Mouse (Mus musculus): ENCODE measurements around the gene Mpnd.

Gene Mpnd

GRCm38 (mm10) chr17:56005415-56006061 lies at the start of gene Mpnd, which contains the start of gene Stap2:
TSS of gene Mpnd (plus strand) at chr17:56005711.
TSS of gene Stap2 (minus strand) at chr17:56005584.
- CTCF ChIA-PET = no interaction called here

- CTCF ChIA-PET = interaction anchor here (0.6 kb wide), 1 partner anchor 332 kb away, joined by 8 read pairs; no protein-coding TSS in a partner anchor
Measured at GRCm38 (mm10) chr17:55956129-55956528, 49.4 kb upstream of the Mpnd start.

- CTCF ChIA-PET = interaction anchor here (1.1 kb wide), 1 partner anchor 116 kb away, joined by 3 read pairs; no protein-coding TSS in a partner anchor
Measured at GRCm38 (mm10) chr17:55956591-55956990, 48.9 kb upstream of the Mpnd start.

- CTCF ChIA-PET = interaction anchor here (1.1 kb wide), 1 partner anchor 115 kb away, joined by 3 read pairs; no protein-coding TSS in a partner anchor
Measured at GRCm38 (mm10) chr17:55957168-55957567, 48.3 kb upstream of the Mpnd start.

- CTCF ChIA-PET = interaction anchor here (1.1 kb wide), 1 partner anchor 114 kb away, joined by 3 read pairs; no protein-coding TSS in a partner anchor
Measured at GRCm38 (mm10) chr17:55957726-55958583, 47.6 kb upstream of the Mpnd start.

GRCm38 (mm10) chr17:55958584-55958886 lies 47.0 kb upstream of the Mpnd start:
- CTCF ChIA-PET = no interaction called here

- CTCF ChIA-PET = no interaction called here
Measured at GRCm38 (mm10) chr17:55958918-55959728, 46.4 kb upstream of the Mpnd start, which contains the start of gene Yju2. TSS of gene Yju2 (plus strand) at chr17:55959099.

GRCm38 (mm10) chr17:55959946-55960740 lies 45.4 kb upstream of the Mpnd start:
- CTCF ChIA-PET = no interaction called here

GRCm38 (mm10) chr17:55960791-55961190 lies 44.7 kb upstream of the Mpnd start:
- CTCF ChIA-PET = no interaction called here

- CTCF ChIA-PET = no interaction called here
Measured at GRCm38 (mm10) chr17:55961631-55962030, 43.9 kb upstream of the Mpnd start.

- CTCF ChIA-PET = interaction anchor here (0.8 kb wide), 1 partner anchor 74 kb away, joined by 3 read pairs; no protein-coding TSS in a partner anchor
Measured at GRCm38 (mm10) chr17:55963171-55963570, 42.3 kb upstream of the Mpnd start.

GRCm38 (mm10) chr17:55964496-55964895 lies 41.0 kb upstream of the Mpnd start:
- CTCF ChIA-PET = interaction anchor here (0.5 kb wide), 1 partner anchor 99 kb away, joined by 3 read pairs; no protein-coding TSS in a partner anchor

GRCm38 (mm10) chr17:55964996-55965395 lies 40.5 kb upstream of the Mpnd start:
- CTCF ChIA-PET = interaction anchor here (0.5 kb wide), 1 partner anchor 8 kb away, joined by 4 read pairs; no protein-coding TSS in a partner anchor

GRCm38 (mm10) chr17:55967186-55967585 lies 38.3 kb upstream of the Mpnd start:
- CTCF ChIA-PET = no interaction called here

GRCm38 (mm10) chr17:55968210-55968609 lies 37.3 kb upstream of the Mpnd start:
- CTCF ChIA-PET = no interaction called here

GRCm38 (mm10) chr17:55969560-55969959 lies 36.0 kb upstream of the Mpnd start:
- CTCF ChIA-PET = no interaction called here

- CTCF ChIA-PET = no interaction called here
Measured at GRCm38 (mm10) chr17:55969966-55970891, 35.3 kb upstream of the Mpnd start, which contains the start of gene Shd. TSS of gene Shd (plus strand) at chr17:55970467.

GRCm38 (mm10) chr17:55971453-55971852 lies 34.1 kb upstream of the Mpnd start:
- CTCF ChIA-PET = no interaction called here

- CTCF ChIA-PET = interaction anchor here (0.6 kb wide), 1 partner anchor 911 kb away, joined by 15 read pairs; no protein-coding TSS in a partner anchor
Measured at GRCm38 (mm10) chr17:55976255-55976862, 29.2 kb upstream of the Mpnd start.

Data from spleen, embryonic (tissue).